Mouse (Mus musculus) hindbrain, embryonic 16.5 days (tissue): ENCODE data around the gene Gm11595. TPM values are rescaled to one million over a fixed set of nuclear protein-coding genes. Genes with fewer than 3 reads are reported as not detected.

Experiments
- ATAC-seq: fragments of 200-750 bp; cut with Nextera tagmentation; 2 replicates; pipeline ENCODE4 v1.8.0; 2017; ENCODE audit warnings: moderate TSS enrichment, moderate library complexity
- H3K27ac ChIP-seq: fragments of 300-500 bp; sonication (generic); 2 replicates; pipeline ENCODE4 v1.5.1; 2014; ENCODE audit warnings: low read depth, mild to moderate bottlenecking, control low read depth, low read length, moderate library complexity
- H3K27me3 ChIP-seq: fragments of 300-500 bp; sonication (generic); replicated peaks from 2 replicates; pipeline ENCODE4 v1.6.1; 2014; ENCODE audit warnings: low read length; ENCODE audit not compliant: control insufficient read depth, insufficient read depth
- H3K36me3 ChIP-seq: fragments of 300-500 bp; sonication (generic); 2 replicates; pipeline ENCODE4 v1.6.1; 2014; ENCODE audit warnings: mild to moderate bottlenecking, low read length, moderate library complexity, mixed read lengths; ENCODE audit not compliant: control insufficient read depth, insufficient read depth
- H3K4me1 ChIP-seq: fragments of 300-500 bp; sonication (generic); 2 replicates; pipeline ENCODE4 v1.6.1; 2014; ENCODE audit warnings: low read depth, low read length; ENCODE audit not compliant: control insufficient read depth, insufficient read depth
- H3K4me2 ChIP-seq: fragments of 300-500 bp; sonication (generic); 2 replicates; pipeline ENCODE4 v1.6.1; 2014; ENCODE audit warnings: mild to moderate bottlenecking, low read length, control low read depth, moderate library complexity
- H3K4me3 ChIP-seq: fragments of 300-500 bp; sonication (generic); 2 replicates; pipeline ENCODE4 v1.5.1; 2014; ENCODE audit warnings: mild to moderate bottlenecking, low read length, control low read depth, moderate library complexity
- H3K9ac ChIP-seq: fragments of 300-500 bp; sonication (generic); 2 replicates; pipeline ENCODE4 v1.6.1; 2014; ENCODE audit warnings: low read depth, mild to moderate bottlenecking, control low read depth, low read length, moderate library complexity
- H3K9me3 ChIP-seq: fragments of 300-500 bp; sonication (generic); 2 replicates; pipeline ENCODE4 v1.6.1; 2014; ENCODE audit warnings: mild to moderate bottlenecking, low read length, moderate library complexity; ENCODE audit not compliant: control insufficient read depth
- WGBS: fragments of 180-500 bp; shearing (Covaris S2); extraction: QIAGEN DNeasy Blood & Tissue Kit; methylation state at CpG from one replicate; pipeline ENCODE4 v1.1.7; 2014; 5-methylcytosine and 5-hydroxymethylcytosine counted together
- polyA plus RNA-seq: library from polyadenylated mRNA; unstranded; fragments of >200 nt; fragmentation: Nextera tagmentation; extraction: Ambion mirVana; gene quantifications from 2 replicates; pipeline ENCODE4 v1.2.1, GENCODE M21; 2015

Gm11595 gene
- polyA plus RNA-seq, 1 experiment from 2014 or later = not detected

DNA sequence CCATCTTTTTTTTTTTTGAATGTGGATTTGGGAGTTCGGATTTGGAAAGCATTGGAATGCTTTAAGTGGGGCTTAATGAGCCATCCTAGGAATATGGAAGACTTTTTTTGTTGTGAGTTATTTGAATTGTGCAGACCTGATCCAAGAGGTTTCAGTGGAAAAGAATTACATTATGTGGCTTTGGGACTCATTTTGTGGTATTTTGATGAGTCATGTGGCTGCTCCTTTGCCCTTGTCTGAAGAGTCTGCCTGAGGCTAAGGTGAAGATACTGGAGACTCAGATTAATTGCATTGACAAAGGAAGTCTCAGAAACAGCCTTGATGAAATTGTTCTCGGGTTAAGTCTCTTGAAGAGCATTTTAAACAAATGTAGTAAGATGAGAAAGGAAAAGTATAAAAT, 4.3 kb downstream of the Gm11595 start:
- 78% methylated on average over 2 of the region's 2 CpGs for WGBS
- Histone ChIP-seq H3K4me3 (no peak overlapping the region), H3K9me3 (no peaks in the 10 kb centered on the region), H3K4me1 (no peaks in the 10 kb centered on the region), H3K36me3 (no peaks in the 10 kb centered on the region), H3K27ac (no peak overlapping the region), H3K27me3 (no peaks in the 10 kb centered on the region), H3K4me2 (no peak overlapping the region), H3K9ac (no peak overlapping the region)
- ATAC-seq = no peak

DNA sequence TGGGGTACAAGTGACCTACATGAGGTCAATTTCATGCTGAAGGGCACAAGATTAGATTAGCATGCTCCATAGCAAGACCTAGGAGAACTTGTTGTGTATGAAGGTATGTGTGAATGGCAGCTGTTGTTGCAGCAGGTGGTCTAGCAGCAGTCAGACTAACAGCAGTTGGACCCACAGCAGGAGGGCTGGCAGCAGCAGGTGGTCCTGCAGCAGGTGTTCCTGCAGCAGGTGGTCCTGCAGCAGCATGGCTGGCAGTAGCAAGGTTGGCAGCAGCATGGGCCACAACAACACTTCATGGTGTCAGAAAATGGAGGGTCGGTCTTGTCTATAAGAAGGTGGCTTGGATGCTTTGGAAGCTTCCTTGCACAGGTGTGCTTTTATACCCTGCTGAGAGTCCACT, 13.8 kb downstream of the Gm11595 start:
- H3K36me3 ChIP-seq = no peaks in the 10 kb centered on the region
- no peak for ATAC-seq
- no peaks in the 10 kb centered on the region for H3K4me1 ChIP-seq
- H3K9me3 ChIP-seq = no peaks in the 10 kb centered on the region
- no peak overlapping the region for H3K27ac ChIP-seq
- no peak overlapping the region for H3K4me3 ChIP-seq
- 100% methylated on average over 1 of the region's 1 CpGs for WGBS
- H3K9ac ChIP-seq = no peak overlapping the region
- no peak overlapping the region for H3K4me2 ChIP-seq
- H3K27me3 ChIP-seq = no peaks in the 10 kb centered on the region

DNA sequence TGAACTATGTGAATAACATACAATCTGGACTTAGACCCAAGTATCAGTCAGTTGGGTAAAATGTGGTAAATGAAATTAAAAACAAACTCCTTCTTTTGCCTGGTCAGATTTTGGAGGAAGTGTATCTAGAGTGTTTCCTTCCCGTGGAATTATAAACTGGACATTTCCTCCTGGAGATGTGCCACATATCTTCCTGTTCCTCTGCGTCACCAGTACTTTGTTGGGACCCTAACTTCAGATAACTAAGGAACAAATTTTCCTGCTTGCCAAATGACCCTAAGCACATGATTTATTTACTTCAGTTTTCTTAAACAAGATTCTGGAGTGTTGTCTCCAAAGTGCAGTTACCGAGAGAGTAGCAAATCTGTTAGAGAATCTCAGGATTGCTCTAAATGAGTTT, 28.7 kb downstream of the Gm11595 start:
- Histone ChIP-seq H3K36me3 (no peaks in the 10 kb centered on the region), H3K27me3 (no peaks in the 10 kb centered on the region), H3K27ac (no peak overlapping the region), H3K4me3 (no peak overlapping the region), H3K9me3 (no peaks in the 10 kb centered on the region), H3K4me1 (no peaks in the 10 kb centered on the region), H3K4me2 (no peak overlapping the region), H3K9ac (no peak overlapping the region)
- ATAC-seq = no peak
- WGBS = 97% methylated on average over 3 of the region's 3 CpGs

DNA sequence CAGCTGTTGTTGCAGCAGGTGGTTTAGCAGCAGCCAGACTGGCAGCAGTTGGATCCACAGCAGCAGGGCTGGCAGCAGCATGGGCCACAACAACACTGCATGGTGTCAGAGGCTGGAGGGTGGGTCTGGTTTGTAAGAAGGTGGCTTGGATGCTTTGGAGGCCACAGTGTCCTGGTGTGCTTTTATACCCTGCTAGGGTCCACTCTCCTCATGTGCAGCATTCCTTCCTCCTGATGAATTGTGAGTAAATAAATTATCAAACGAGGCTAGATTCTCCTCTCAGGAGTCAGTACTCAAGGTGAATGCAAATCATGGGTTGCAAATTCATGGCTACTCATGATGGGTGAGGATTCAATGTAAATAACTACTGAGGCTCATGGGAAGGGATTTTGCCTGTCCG, 38.5 kb downstream of the Gm11595 start, which contains the start of gene Gm14180:
Gm14180 (minus strand) TSS at position 101 of the 400 bp plus-strand sequence.
- no peak within 1 kb of the TSS for H3K27ac ChIP-seq

DNA sequence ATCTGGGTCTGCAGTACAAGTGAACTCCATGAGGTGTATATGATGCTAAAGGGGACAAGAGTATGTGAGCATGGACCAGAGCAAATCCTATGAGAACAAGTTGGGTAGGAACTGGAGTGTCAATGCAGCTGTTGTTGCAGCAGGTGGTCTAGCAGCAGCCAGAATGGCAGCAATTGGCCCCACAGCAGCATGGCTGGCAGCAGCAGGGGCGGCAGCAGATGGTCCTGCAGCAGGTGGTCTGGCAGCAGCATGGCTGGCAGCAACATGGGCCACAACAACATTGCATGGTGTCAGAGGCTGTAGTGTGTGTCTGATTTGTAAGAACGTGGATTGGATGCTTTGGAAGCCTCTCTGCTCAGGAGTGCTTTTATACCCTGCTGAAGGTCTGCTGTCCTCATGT, 48.7 kb downstream of the Gm11595 start:
- Histone ChIP-seq H3K4me1 (no peaks in the 10 kb centered on the region), H3K36me3 (no peaks in the 10 kb centered on the region), H3K27ac (no peak overlapping the region), H3K9ac (no peak overlapping the region), H3K4me3 (no peak overlapping the region), H3K4me2 (no peak overlapping the region), H3K9me3 (no peaks in the 10 kb centered on the region), H3K27me3 (no peaks in the 10 kb centered on the region)
- 75% methylated on average over 2 of the region's 2 CpGs for WGBS
- no peak for ATAC-seq

More for the DNA sequence above, 38.5 kb downstream of the Gm11595 start, which contains the start of gene Gm14180:
- no peak for ATAC-seq
- H3K4me1 ChIP-seq = no peaks in the 10 kb centered on the region
- H3K36me3 ChIP-seq = no peaks in the 10 kb centered on the region
- 65% methylated on average over 2 of the region's 2 CpGs for WGBS
- no peak within 1 kb of the TSS for H3K4me3 ChIP-seq
- no peak within 1 kb of the TSS for H3K4me2 ChIP-seq
- no peaks in the 10 kb centered on the region for H3K27me3 ChIP-seq
- no peaks in the 10 kb centered on the region for H3K9me3 ChIP-seq
- H3K9ac ChIP-seq = no peak within 1 kb of the TSS

Other genes starting within 250 kb of the Gm11595 start
- not detected in 2 replicates for gene Krt40, start 229.8 kb downstream of the Gm11595 start, polyA plus RNA-seq
- gene Krtap3-3, start 222.0 kb downstream of the Gm11595 start, polyA plus RNA-seq = not detected in 2 replicates
- gene Krtap3-2, start 216.1 kb downstream of the Gm11595 start, polyA plus RNA-seq = not detected in 2 replicates
- not detected in 2 replicates for gene Gm11939, start 213.4 kb downstream of the Gm11595 start, polyA plus RNA-seq
- not detected in 2 replicates for gene Krtap3-1, start 206.3 kb downstream of the Gm11595 start, polyA plus RNA-seq
- gene Krtap1-5, start 191.9 kb downstream of the Gm11595 start, polyA plus RNA-seq = not detected in 2 replicates
- not detected in 2 replicates for gene Krtap1-4, start 189.3 kb downstream of the Gm11595 start, polyA plus RNA-seq
- not detected in 2 replicates for gene Krtap1-3, start 181.6 kb downstream of the Gm11595 start, polyA plus RNA-seq
- gene Krtap9-3, start 174.8 kb downstream of the Gm11595 start, polyA plus RNA-seq = not detected in 2 replicates
- gene Gm11938, start 169.6 kb downstream of the Gm11595 start, polyA plus RNA-seq = not detected in 2 replicates
- gene Gm11937, start 162.7 kb downstream of the Gm11595 start, polyA plus RNA-seq = not detected in 2 replicates
- not detected in 2 replicates for gene Krtap2-4, start 158.1 kb downstream of the Gm11595 start, polyA plus RNA-seq
- gene Gm11562, start 152.5 kb downstream of the Gm11595 start, polyA plus RNA-seq = not detected in 2 replicates
- not detected in 2 replicates for gene Krtap4-1, start 144.7 kb downstream of the Gm11595 start, polyA plus RNA-seq
- gene Krtap4-2, start 137.8 kb downstream of the Gm11595 start, polyA plus RNA-seq = not detected in 2 replicates
- gene Krtap4-7, start 128.8 kb downstream of the Gm11595 start, polyA plus RNA-seq = not detected in 2 replicates
- not detected in 2 replicates for gene Gm11555, start 122.7 kb downstream of the Gm11595 start, polyA plus RNA-seq
- not detected in 2 replicates for gene Gm11563, start 114.0 kb downstream of the Gm11595 start, polyA plus RNA-seq
- gene Krtap4-6, start 107.0 kb downstream of the Gm11595 start, polyA plus RNA-seq = not detected in 2 replicates
- not detected in 2 replicates for gene Gm14190, start 82.2 kb downstream of the Gm11595 start, polyA plus RNA-seq
- not detected in 2 replicates for gene Gm14180, start 38.6 kb downstream of the Gm11595 start, polyA plus RNA-seq
- not detected in 2 replicates for gene Krtap4-8, start 7.8 kb upstream of the Gm11595 start, polyA plus RNA-seq
- gene Krtap4-9, start 12.3 kb upstream of the Gm11595 start, polyA plus RNA-seq = not detected in 2 replicates
- gene Gm11596, start 20.6 kb upstream of the Gm11595 start, polyA plus RNA-seq = not detected in 2 replicates
- gene Gm11569, start 26.0 kb upstream of the Gm11595 start, polyA plus RNA-seq = not detected in 2 replicates
- gene Gm11554, start 31.5 kb upstream of the Gm11595 start, polyA plus RNA-seq = not detected in 2 replicates
- gene Krtap4-13, start 37.0 kb upstream of the Gm11595 start, polyA plus RNA-seq = not detected in 2 replicates
- not detected in 2 replicates for gene Gm11564, start 42.8 kb upstream of the Gm11595 start, polyA plus RNA-seq
- not detected in 2 replicates for gene 2300003K06Rik, start 65.2 kb upstream of the Gm11595 start, polyA plus RNA-seq
- gene Krtap4-16, start 78.7 kb upstream of the Gm11595 start, polyA plus RNA-seq = not detected in 2 replicates
- gene Gm11568, start 85.0 kb upstream of the Gm11595 start, polyA plus RNA-seq = not detected in 2 replicates
- not detected in 2 replicates for gene Gm11559, start 91.6 kb upstream of the Gm11595 start, polyA plus RNA-seq
- not detected in 2 replicates for gene Krtap9-1, start 100.5 kb upstream of the Gm11595 start, polyA plus RNA-seq
- not detected in 2 replicates for gene Gm11567, start 106.3 kb upstream of the Gm11595 start, polyA plus RNA-seq
- not detected in 2 replicates for gene Krtap31-1, start 135.0 kb upstream of the Gm11595 start, polyA plus RNA-seq
- not detected in 2 replicates for gene Gm11565, start 141.8 kb upstream of the Gm11595 start, polyA plus RNA-seq
- not detected in 2 replicates for gene Krtap31-2, start 163.4 kb upstream of the Gm11595 start, polyA plus RNA-seq
- not detected in 2 replicates for gene Krtap9-5, start 175.6 kb upstream of the Gm11595 start, polyA plus RNA-seq
- gene Krtap29-1, start 206.1 kb upstream of the Gm11595 start, polyA plus RNA-seq = not detected in 2 replicates
- gene Krtap16-1, start 213.7 kb upstream of the Gm11595 start, polyA plus RNA-seq = 0.15 TPM in 1 of 2 replicates, not detected in the other
- gene Krtap17-1, start 221.1 kb upstream of the Gm11595 start, polyA plus RNA-seq = 1.1 and 1.7 TPM in 2 replicates
- gene Krt33a, start 243.3 kb upstream of the Gm11595 start, polyA plus RNA-seq = not detected in 2 replicates